Mouse (Mus musculus) heart, postnatal 10 days (tissue): Measurements from ENCODE around the gene Gnao1. TPM values are rescaled to one million over a fixed set of nuclear protein-coding genes. Genes with fewer than 3 reads are reported as not detected.
A peak's percentile ranks its signal among the peaks of the same experiment; 100 is the strongest.

Experiments used
- DNase-seq, 2 experiments: peaks; one replicate each; pipeline ENCODE4 v3.0.0; 2021
- intact Hi-C: fragments of 180-260 bp; cut with DNase I; formaldehyde crosslinking; loops from one replicate; pipeline ENCODE4 v1.15.1; 2025
- total RNA-seq, 2 experiments: library from RNA; stranded (reverse); gene quantifications; 2 replicates each; pipeline ENCODE4 v1.2.3; 2021

Gene Gnao1
- total RNA-seq, 2 experiments from 2014 or later: 18.5 to 28.1 TPM

GRCm38 (mm10) chr8:93842574-93842973 lies 32.8 kb downstream of the Gnao1 start:
- no peak for DNase-seq
- intact Hi-C loops: loop anchor here (2.0 to 5.0 kb wide), 2 partner anchors 90 to 182 kb away; no protein-coding TSS in a partner anchor

GRCm38 (mm10) chr8:93843858-93844502 lies 34.2 kb downstream of the Gnao1 start:
- intact Hi-C loops: loop anchor here (2.0 to 5.0 kb wide), 2 partner anchors 88 to 183 kb away; no protein-coding TSS in a partner anchor
- DNase-seq: peak in 1 of 2 experiments; percentile 18

GRCm38 (mm10) chr8:93845186-93845585 lies 35.4 kb downstream of the Gnao1 start:
- intact Hi-C loops: no loop called here
- no peak for DNase-seq

GRCm38 (mm10) chr8:93852087-93852645 lies 42.4 kb downstream of the Gnao1 start:
- peak in 1 of 2 experiments; percentile 24 for DNase-seq
- intact Hi-C loops: no loop called here

- DNase-seq: no peak
- intact Hi-C loops: no loop called here
Observed at GRCm38 (mm10) chr8:93852851-93853461, 43.2 kb downstream of the Gnao1 start.

GRCm38 (mm10) chr8:93854676-93855075 lies 44.9 kb downstream of the Gnao1 start:
- intact Hi-C loops: no loop called here
- no peak for DNase-seq

GRCm38 (mm10) chr8:93855272-93855671 lies 45.5 kb downstream of the Gnao1 start:
- intact Hi-C loops: no loop called here
- no peak for DNase-seq

GRCm38 (mm10) chr8:93857144-93857543 lies 47.4 kb downstream of the Gnao1 start:
- no peak for DNase-seq
- intact Hi-C loops: no loop called here

- intact Hi-C loops: no loop called here
- no peak for DNase-seq
Observed at GRCm38 (mm10) chr8:93858286-93858685, 48.5 kb downstream of the Gnao1 start.

GRCm38 (mm10) chr8:93860020-93860419 lies 50.3 kb downstream of the Gnao1 start:
- DNase-seq: no peak
- intact Hi-C loops: no loop called here

- DNase-seq: no peak
- intact Hi-C loops: no loop called here
Observed at GRCm38 (mm10) chr8:93864064-93864463, 54.3 kb downstream of the Gnao1 start.

GRCm38 (mm10) chr8:93866271-93866670 lies 56.5 kb downstream of the Gnao1 start:
- intact Hi-C loops: no loop called here
- DNase-seq: no peak

GRCm38 (mm10) chr8:93868486-93869221 lies 58.9 kb downstream of the Gnao1 start:
- DNase-seq: peak in 1 of 2 experiments; percentile 57
- intact Hi-C loops: no loop called here

GRCm38 (mm10) chr8:93871275-93871674 lies 61.5 kb downstream of the Gnao1 start:
- DNase-seq: peak; percentile 58 to 71
- intact Hi-C loops: no loop called here

- intact Hi-C loops: no loop called here
- no peak for DNase-seq
Observed at GRCm38 (mm10) chr8:93878396-93878795, 68.6 kb downstream of the Gnao1 start.

GRCm38 (mm10) chr8:93879966-93880365 lies 70.2 kb downstream of the Gnao1 start:
- no peak for DNase-seq
- intact Hi-C loops: no loop called here

GRCm38 (mm10) chr8:93881381-93881780 lies 71.6 kb downstream of the Gnao1 start:
- intact Hi-C loops: no loop called here
- DNase-seq: no peak

GRCm38 (mm10) chr8:93883241-93883640 lies 73.5 kb downstream of the Gnao1 start:
- no peak for DNase-seq
- intact Hi-C loops: no loop called here

GRCm38 (mm10) chr8:93883771-93884170 lies 74.0 kb downstream of the Gnao1 start:
- DNase-seq: no peak
- intact Hi-C loops: no loop called here

- no peak for DNase-seq
- intact Hi-C loops: no loop called here
Observed at GRCm38 (mm10) chr8:93884316-93884715, 74.5 kb downstream of the Gnao1 start.

- intact Hi-C loops: no loop called here
- DNase-seq: no peak
Observed at GRCm38 (mm10) chr8:93886181-93886580, 76.4 kb downstream of the Gnao1 start.
